Mouse (Mus musculus) lung, postnatal 0 days (tissue): ENCODE data around the gene Sfswap. TPM values are rescaled to one million over a fixed set of nuclear protein-coding genes. Genes with fewer than 3 reads are reported as not detected.

ENCODE experiments used
- ATAC-seq: fragments of 200-750 bp; cut with Nextera tagmentation; 2 replicates; pipeline ENCODE4 v1.8.0; 2017; ENCODE audit warnings: moderate library complexity
- DNase-seq: peaks from one replicate; pipeline ENCODE4 v3.0.0-alpha.2; 2016; ENCODE audit warnings: low spot score
- H3K27ac ChIP-seq: fragments of 300-500 bp; sonication (generic); 2 replicates; pipeline ENCODE4 v1.5.1; 2014; ENCODE audit warnings: antibody characterized with exemption, mild to moderate bottlenecking, low read length, mixed read lengths
- H3K27me3 ChIP-seq: fragments of 300-500 bp; sonication (generic); replicated peaks from 2 replicates; pipeline ENCODE4 v1.6.1; 2014; ENCODE audit warnings: low read length, mixed read lengths; ENCODE audit not compliant: insufficient read depth
- H3K36me3 ChIP-seq: fragments of 300-500 bp; sonication (generic); 2 replicates; pipeline ENCODE4 v1.6.1; 2014; ENCODE audit warnings: low read length, mixed read lengths; ENCODE audit not compliant: insufficient read depth
- H3K4me1 ChIP-seq: fragments of 300-500 bp; sonication (generic); 2 replicates; pipeline ENCODE4 v1.6.1; 2014; ENCODE audit warnings: antibody characterized with exemption, low read depth, low read length, mixed read lengths; ENCODE audit not compliant: insufficient read depth
- H3K4me2 ChIP-seq: fragments of 300-500 bp; sonication (generic); replicated peaks from 2 replicates; pipeline ENCODE4 v1.6.1; 2014; ENCODE audit warnings: low read depth, mild to moderate bottlenecking, low read length, moderate library complexity, mixed read lengths
- H3K4me3 ChIP-seq: fragments of 300-500 bp; sonication (generic); 2 replicates; pipeline ENCODE4 v1.5.1; 2014; ENCODE audit warnings: low read depth, low read length
- H3K9ac ChIP-seq: fragments of 300-500 bp; sonication (generic); replicated peaks from 2 replicates; pipeline ENCODE4 v1.6.1; 2014; ENCODE audit warnings: low read depth, mild to moderate bottlenecking
- H3K9me3 ChIP-seq: fragments of 300-500 bp; sonication (generic); 2 replicates; pipeline ENCODE4 v1.6.1; 2016; ENCODE audit warnings: low read length, mixed read lengths
- CTCF ChIP-seq: IDR thresholded peaks from 2 replicates; pipeline ENCODE4 v1.5.1; 2016; ENCODE audit warnings: antibody characterized with exemption, mild to moderate bottlenecking
- EP300 ChIP-seq: IDR thresholded peaks from 2 replicates; pipeline ENCODE4 v1.6.1; 2016; ENCODE audit warnings: antibody characterized with exemption, mild to moderate bottlenecking, control low read depth
- WGBS: fragments of 180-500 bp; shearing (Covaris S2); extraction: QIAGEN DNeasy Blood & Tissue Kit; methylation state at CpG from one replicate; pipeline ENCODE4 v1.1.7; 2014; 5-methylcytosine and 5-hydroxymethylcytosine counted together
- polyA plus RNA-seq: library from polyadenylated mRNA; unstranded; fragments of >200 nt; fragmentation: Nextera tagmentation; extraction: Ambion mirVana; gene quantifications from 2 replicates; pipeline ENCODE4 v1.2.1, GENCODE M21; 2015

Sfswap gene
- polyA plus RNA-seq, 1 experiment from 2014 or later, result 28.1 TPM

DNA sequence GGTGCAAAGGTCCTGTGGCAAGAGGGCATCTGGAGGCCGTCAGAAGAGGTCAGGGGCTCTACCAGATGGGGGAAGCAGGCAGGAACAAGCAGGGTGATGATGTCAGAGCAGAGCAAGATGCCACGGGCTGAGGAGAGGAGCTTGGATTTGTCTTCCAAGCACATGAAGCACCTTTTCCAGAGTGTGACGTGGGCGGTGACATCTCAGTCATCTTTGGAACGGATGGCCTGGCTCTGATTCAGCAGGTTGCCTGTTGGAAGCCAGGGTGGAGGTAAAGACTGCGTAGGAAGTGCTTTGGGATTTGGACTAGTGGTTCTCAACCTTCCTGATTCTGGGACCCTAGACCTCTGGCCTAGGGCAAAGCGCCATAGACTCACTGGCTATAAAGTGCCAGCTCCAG is 80.0 kb downstream of the Sfswap start:
- ATAC-seq (no peak), DNase-seq (no peak)
- no peaks in the 10 kb centered on the region for H3K36me3 ChIP-seq
- no peak overlapping the region for H3K27ac ChIP-seq
- H3K4me3 ChIP-seq, result no peak overlapping the region
- H3K27me3 ChIP-seq, result peaks cover 14% of the 10 kb centered on the region
- H3K4me1 ChIP-seq, result peaks cover 4% of the 10 kb centered on the region
- H3K9ac ChIP-seq, result no peak overlapping the region
- no peak overlapping the region for H3K4me2 ChIP-seq
- TF ChIP-seq CTCF (no peak), EP300 (no peak)
- 66% methylated on average over 7 of the region's 7 CpGs for WGBS
- H3K9me3 ChIP-seq, result no peaks in the 10 kb centered on the region

DNA sequence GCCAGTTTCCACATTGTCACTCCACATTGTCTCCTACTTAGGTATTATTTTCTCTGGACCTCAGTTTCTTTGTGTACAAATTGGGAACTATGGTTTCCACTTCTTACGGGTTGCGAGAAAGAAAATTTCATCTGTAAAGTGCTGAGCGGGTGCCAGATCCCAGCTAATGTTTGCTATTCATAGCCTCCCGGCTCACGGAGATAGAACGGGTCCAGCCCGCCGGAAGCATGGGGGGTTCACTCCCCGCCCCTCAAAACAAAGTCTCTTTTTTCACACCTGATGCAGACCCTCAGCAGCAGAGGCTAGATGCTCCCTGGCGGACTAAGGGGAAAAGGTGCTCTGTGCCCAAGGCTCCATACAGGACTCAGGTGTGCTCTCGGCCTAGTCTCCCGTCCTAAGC is 82.3 kb downstream of the Sfswap start:
- Histone ChIP-seq H3K4me2 (peak overlapping the region; percentile 100), H3K4me1 (peaks cover 4% of the 10 kb centered on the region), H3K9me3 (no peaks in the 10 kb centered on the region), H3K36me3 (no peaks in the 10 kb centered on the region), H3K9ac (no peak overlapping the region), H3K27ac (no peak overlapping the region), H3K4me3 (peak overlapping the region; percentile 60), H3K27me3 (peaks cover 14% of the 10 kb centered on the region)
- DNase-seq (no peak), ATAC-seq (peak; percentile 7)
- 3% methylated on average over 12 of the region's 12 CpGs for WGBS
- TF ChIP-seq EP300, result no peak
- no peak for TF ChIP-seq CTCF

GRCm38 (mm10) chr5:129583761-129584582 is 83.0 kb downstream of the Sfswap start, which contains the start of gene Mmp17:
TSS of gene Mmp17 (plus strand) at chr5:129584169.
- H3K4me3 ChIP-seq, result peak within 1 kb of the TSS; percentile 60
- ATAC-seq (peak; percentile 94), DNase-seq (peak; percentile 90)
- H3K9ac ChIP-seq, result peak within 1 kb of the TSS; percentile 32
- no peak within 1 kb of the TSS for H3K27ac ChIP-seq
- H3K36me3 ChIP-seq, result no peaks in the 10 kb centered on the region
- H3K4me2 ChIP-seq, result peak within 1 kb of the TSS; percentile 100
- H3K27me3 ChIP-seq, result peaks cover 14% of the 10 kb centered on the region
- H3K4me1 ChIP-seq, result peaks cover 4% of the 10 kb centered on the region
- no peaks in the 10 kb centered on the region for H3K9me3 ChIP-seq
- WGBS, result 1% methylated on average over 65 of the region's 80 CpGs
- TF ChIP-seq EP300 (no peak), CTCF (peak; percentile 81)

DNA sequence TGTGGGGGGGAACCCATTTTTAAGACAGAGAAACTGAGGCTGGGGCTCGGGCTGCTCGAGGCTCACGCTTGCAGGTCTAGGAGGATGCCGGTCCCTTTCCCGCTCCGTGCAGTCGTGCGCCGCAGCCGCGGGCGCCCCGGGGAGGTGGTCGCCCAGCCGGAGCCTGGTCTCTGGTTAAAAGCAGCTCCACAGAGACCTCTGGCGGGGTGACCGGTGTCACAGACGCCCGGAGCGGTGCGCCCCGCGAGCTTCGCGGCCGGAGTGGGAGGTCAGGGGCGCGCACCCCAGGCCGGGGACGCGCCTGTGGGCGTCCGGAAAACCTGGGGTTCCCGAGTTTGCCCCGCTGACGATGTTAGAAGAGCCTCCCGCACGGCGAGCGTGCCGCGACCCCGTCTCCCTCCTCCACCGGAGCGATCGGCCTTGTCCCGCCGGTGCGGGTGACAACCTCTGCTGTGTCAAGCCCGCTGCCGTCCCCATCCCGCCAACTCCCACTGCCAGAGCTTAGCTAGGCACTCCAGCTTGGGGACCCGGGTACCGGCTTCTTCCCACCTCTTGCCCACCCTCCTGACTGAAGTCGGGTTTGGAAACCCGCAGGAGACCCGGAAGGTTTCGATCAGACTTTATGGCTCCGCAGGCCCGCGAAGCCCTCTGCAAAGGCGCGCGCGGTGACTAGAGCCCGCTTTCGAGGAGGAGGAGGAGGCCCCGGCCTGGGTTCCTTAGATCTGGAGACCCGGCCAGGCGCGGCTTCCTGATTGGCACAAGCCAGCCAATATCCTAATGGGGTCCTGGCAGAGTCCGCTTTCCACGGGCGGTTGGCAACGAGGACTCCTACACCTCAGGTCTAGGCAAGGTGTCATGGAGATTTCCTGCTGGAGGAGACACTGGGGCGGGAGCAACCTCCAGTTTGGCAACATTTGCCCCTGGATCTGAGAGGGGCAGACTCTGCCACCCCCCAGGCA is 83.8 kb downstream of the Sfswap start:
- DNase-seq (peak; percentile 15), ATAC-seq (no peak)
- TF ChIP-seq EP300 (no peak), CTCF (no peak)
- H3K4me1 ChIP-seq, result peaks cover 4% of the 10 kb centered on the region
- no peak overlapping the region for H3K27ac ChIP-seq
- H3K36me3 ChIP-seq, result no peaks in the 10 kb centered on the region
- peaks cover 14% of the 10 kb centered on the region for H3K27me3 ChIP-seq
- H3K9me3 ChIP-seq, result no peaks in the 10 kb centered on the region
- peak overlapping the region; percentile 100 for H3K4me2 ChIP-seq
- WGBS, result under 1% methylated on average over 68 of the region's 76 CpGs
- peak overlapping the region; percentile 60 for H3K4me3 ChIP-seq
- H3K9ac ChIP-seq, result 0 out of 2 replicates have a peak overlapping the region, but pooled peaks have one; percentile 32

GRCm38 (mm10) chr5:129586016-129586415 is 85.0 kb downstream of the Sfswap start:
- ATAC-seq (peak; percentile 61), DNase-seq (peak; percentile 83)
- Histone ChIP-seq H3K9ac (no peak overlapping the region), H3K36me3 (no peaks in the 10 kb centered on the region), H3K27me3 (peaks cover 14% of the 10 kb centered on the region), H3K4me3 (0 out of 2 replicates have a peak overlapping the region, but pooled peaks have one; percentile 10), H3K27ac (no peak overlapping the region), H3K4me2 (peak overlapping the region; percentile 100), H3K9me3 (no peaks in the 10 kb centered on the region), H3K4me1 (peaks cover 4% of the 10 kb centered on the region)
- no peak for TF ChIP-seq EP300
- TF ChIP-seq CTCF, result peak; percentile 95
- WGBS, result 2% methylated on average over 17 of the region's 17 CpGs

DNA sequence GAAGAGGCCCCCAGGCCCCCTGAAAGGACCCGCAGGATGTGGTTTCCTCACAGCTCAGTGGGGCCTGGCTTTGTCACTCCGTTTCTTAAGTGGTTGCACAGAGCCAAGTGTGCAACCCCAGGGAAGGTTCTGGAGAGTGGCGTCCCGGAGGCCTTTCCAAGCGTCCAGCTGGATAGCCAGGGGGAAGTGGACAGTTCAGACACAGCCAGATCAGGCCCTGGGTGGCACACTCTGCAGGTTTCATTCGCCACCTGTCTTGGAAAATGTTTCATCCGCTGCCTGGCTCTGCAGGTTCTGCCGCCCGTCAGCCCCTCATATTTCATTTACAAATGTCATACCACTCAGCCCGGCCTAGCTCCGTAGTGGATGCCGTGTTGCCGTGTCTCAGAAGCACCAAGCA is 85.5 kb downstream of the Sfswap start:
- peaks cover 14% of the 10 kb centered on the region for H3K27me3 ChIP-seq
- H3K4me3 ChIP-seq, result no peak overlapping the region
- no peak overlapping the region for H3K9ac ChIP-seq
- no peak overlapping the region for H3K27ac ChIP-seq
- no peak for DNase-seq
- WGBS, result 45% methylated on average over 13 of the region's 13 CpGs
- peaks cover 4% of the 10 kb centered on the region for H3K4me1 ChIP-seq
- peak overlapping the region; percentile 100; the same call in 1 of the 2 replicates for H3K4me2 ChIP-seq
- H3K9me3 ChIP-seq, result no peaks in the 10 kb centered on the region
- no peak for ATAC-seq
- TF ChIP-seq EP300 (no peak), CTCF (no peak)
- H3K36me3 ChIP-seq, result no peaks in the 10 kb centered on the region
